Mouse (Mus musculus) kidney, postnatal 10 days (tissue): ENCODE results near the gene Ifitm7.
"Not testable (repeated sequence)": the region's sequence is repeated elsewhere in the genome, so short reads cannot be mapped to it uniquely, and the experiment has no call there.

ENCODE experiments used
- DNase-seq: peaks from one replicate; pipeline ENCODE4 v3.0.0; 2021; ENCODE audit warnings: mixed read lengths

The Ifitm7 gene

DNA sequence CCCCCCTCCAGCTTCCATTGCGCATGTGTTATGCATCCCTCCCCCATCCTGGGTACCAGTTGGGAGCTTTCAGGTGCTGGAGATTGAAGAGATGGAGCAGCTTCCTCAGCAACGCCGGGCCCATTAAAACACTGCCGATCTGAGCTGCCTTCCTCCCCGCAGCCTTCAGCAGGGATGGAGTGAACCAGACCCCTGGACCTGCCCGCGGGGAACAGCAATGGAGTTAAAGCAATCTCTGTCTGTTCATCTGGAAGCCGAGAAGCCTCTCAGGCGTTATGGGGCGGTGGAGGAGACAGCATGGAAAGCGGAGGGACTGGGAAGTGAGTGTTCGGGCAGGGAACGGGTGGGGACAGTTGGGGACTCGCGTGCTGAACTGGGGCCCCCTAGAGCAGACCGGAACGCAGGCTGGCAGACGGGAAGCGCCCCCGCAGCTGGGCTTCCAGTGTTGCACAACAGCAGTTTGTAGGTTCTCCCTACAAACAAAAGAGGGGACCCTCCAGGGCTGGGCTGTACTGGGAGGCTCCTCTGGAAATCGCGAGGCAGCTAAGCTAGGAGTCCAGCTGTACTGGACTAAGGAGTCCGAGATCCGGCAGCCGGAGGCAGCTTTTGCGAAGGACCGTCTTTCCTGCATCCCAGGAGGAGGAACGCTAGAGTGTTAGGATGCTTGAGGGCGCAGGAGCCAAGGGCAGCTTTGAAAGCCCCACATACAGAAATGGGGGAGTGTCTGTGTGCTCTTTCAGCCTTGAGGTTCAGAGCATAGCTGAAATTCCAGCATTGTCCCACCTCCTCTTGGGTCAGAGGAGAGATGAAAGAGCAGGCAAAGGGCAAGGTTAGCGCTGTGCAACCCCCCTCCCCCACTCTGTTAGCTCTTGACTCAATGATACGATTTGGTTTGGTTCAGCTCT lies at the start of gene Ifitm7, which contains the start of gene 2900011O08Rik:
Ifitm7 (minus strand) TSS at position 315 of the 905 bp plus-strand sequence.
2900011O08Rik (plus strand) TSS at position 31 of the 905 bp plus-strand sequence.
- peak; percentile 10 for DNase-seq

DNA sequence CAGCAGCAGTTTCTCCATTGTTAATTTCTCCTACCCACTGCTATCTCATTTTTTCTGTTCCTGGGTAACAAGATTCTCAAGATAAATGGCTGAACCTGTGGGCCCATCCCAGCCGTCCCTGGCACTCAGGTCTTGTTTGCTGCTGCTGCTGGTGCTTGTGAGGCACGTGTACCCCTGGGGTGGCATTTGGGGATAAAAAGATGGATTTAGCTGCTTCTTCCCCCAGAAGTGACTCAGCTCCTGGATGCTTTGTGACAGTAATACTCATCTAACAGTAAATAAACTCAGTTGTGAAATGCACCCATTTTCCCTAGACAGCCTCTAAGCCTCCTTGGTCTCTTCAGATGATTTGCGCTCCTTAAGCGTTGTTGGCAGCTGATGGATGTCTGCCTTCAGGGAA lies 46.4 kb upstream of the Ifitm7 start:
- DNase-seq, result no peak

- DNase-seq, result no peak
Observed at GRCm38 (mm10) chr16:14030650-14031049, 44.0 kb upstream of the Ifitm7 start.

DNA sequence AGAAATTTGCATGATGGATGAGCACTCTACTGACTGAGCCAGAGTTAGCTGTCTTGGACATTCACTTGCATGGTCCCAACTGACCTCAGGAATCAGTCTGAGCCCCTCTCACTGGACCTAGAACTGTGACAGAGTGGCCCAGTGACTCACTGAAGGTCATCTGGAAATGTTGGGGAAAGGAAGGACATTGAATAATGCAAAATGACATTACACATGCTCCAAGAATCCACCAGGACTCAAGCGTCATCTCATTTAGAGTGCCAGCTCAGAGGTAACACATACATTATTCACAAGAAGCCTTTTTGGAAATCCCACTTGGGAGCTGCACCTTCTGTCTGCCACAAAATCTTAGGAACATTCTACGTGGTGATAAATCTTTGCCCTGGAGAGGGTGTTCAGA lies 43.2 kb upstream of the Ifitm7 start:
- DNase-seq, result no peak

DNA sequence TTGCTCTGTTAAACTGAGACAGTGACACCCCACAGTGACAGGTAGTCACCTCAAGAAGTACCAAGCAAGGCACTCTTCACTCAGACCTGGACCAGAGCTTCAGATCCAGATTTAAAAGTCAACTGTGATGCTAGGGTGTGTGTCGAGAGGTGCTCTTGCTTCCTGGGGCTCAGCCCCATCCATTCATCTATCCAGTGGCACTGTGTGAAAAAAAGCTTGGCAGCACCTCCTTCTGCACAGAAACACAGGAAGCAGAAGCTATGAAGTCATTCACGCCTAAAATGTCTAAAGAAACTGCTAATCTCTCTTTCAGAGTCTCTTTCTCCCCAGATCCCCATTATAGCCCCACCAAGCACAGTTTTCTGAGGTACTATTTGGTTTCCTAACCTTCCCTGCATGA lies 42.4 kb upstream of the Ifitm7 start:
- DNase-seq, result no peak

- no peak for DNase-seq
Observed at GRCm38 (mm10) chr16:14025091-14025990, 38.7 kb upstream of the Ifitm7 start.

DNA sequence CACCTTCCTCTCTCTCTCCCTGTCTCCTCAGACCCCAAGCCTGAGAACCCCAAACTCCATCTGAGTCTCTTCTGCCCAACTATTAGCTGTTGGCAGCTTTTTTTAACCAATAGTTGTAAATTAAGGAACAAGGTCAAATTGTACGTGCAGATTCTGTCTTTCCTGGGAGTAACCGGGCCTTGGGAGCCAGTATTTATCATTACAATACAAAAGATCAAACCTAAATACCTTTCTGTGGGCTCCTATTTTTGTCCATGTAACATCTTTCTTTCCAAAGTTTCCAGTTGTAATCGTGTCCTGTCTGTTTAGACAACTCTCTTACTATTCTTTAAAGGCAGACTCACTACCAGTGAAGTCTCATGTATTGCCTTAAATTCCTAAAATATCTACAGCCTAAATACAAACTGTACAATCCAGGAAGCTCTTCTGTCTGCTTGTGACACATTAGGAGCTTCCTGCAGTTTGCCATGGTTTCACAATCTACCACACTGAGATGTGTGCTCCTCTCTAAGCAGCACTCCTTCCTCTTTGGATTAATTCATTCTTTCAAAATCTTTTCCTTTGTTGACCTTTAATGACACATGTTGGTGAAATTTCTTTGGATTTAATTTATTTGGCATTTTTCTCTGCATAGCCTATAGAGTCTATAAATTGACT lies 34.6 kb upstream of the Ifitm7 start:
- DNase-seq, result no peak

- DNase-seq, result no peak
Observed at GRCm38 (mm10) chr16:14017306-14017705, 30.6 kb upstream of the Ifitm7 start.

DNA sequence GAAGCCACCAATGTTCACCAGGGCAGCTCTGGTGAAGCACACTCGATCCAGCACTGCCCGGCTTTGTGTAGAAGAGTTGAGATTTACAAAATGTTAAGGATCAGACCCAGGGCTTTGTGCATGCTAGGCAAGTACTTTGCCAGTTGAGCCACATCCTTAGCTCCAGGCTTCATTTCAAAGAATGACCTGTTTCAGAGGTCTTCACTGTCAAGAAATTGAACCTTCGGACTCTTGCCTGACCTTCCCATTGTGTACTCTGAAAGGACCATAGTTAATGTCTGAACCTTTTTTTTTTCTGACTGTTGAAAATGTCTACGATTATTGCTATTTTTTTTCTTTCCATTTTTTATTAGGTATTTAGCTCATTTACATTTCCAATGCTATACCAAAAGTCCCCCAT lies 23.3 kb upstream of the Ifitm7 start:
- DNase-seq, result no peak

- no peak for DNase-seq
Observed at GRCm38 (mm10) chr16:14008708-14009107, 22.0 kb upstream of the Ifitm7 start.

DNA sequence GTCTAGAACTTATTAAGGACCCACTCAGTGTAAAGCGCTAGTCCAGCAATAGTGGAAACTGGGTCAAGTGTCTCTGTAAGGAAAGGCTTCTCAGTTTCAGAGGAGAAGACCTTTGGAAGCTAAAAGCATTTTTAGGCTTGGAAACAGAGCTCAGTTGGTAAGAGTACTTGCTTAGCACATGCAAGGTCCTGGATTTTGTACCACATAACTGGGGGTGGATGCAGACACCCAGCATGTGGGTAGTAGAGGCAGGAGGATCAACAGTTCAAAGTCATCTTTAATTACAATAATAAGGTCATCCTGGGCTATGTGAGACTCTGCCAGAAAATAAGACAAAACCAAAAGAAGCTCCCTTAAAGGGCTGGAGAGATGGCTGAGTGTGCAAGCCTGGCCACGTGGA lies 21.4 kb upstream of the Ifitm7 start:
- no peak for DNase-seq

DNA sequence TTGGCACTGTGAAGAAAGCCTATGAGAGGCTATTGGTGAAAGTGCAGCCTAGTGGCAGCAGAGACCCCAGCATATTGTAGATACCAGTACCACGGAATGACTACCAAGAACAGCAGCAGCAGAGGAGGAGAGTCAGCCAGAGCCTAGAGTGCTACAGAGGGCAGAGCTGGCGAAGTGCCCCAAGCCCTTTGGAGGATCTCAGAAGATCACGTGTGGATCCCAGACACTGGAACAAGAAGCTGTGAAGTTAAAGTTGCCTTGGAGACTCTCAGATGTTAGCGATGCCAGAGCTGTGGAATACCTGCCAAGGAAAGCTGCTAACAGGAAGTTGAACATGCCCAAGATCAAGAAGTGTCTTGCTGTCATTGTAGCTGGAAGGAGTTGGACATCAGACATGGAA lies 18.6 kb upstream of the Ifitm7 start:
- DNase-seq, result peak; percentile 51

DNA sequence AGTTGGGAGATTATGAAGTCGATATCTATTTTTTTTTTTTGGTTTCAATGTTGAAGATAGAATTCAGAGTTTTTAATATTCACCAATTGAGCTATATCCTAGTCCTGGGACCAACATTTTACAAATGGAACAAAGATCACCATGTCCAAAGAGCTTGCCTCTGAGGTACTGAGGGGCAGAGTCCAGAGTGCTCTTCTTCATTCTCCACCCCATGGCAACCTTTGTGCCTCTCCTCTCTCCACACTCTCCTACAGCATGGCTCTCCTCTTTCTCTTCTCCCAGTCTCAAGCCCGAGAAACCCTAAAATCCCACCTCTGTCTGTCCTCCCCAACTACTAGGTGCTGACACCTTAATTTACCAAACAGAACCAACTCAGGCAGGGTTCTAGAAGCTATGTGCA lies 18.0 kb upstream of the Ifitm7 start:
- DNase-seq, result no peak

DNA sequence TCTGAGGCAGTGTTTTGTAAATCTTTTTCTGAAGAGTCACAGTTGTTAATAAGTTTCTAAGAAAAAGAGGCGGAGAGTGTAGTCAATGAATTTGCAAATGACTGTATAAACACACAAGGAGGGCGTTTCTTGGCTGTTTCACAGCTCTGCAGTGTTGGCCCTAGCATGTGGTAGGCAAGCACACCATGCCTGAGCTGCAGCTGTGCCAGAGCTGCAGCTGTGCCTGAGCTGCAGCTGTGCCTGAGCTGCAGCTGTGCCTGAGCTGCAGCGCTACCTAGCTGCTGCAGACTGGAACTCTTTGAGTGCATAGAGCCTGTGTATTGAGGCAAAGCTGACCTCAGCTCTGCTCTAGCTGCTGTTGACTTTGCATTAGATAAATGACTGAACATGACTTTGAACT lies 17.5 kb upstream of the Ifitm7 start:
- DNase-seq, result peak; percentile 50

DNA sequence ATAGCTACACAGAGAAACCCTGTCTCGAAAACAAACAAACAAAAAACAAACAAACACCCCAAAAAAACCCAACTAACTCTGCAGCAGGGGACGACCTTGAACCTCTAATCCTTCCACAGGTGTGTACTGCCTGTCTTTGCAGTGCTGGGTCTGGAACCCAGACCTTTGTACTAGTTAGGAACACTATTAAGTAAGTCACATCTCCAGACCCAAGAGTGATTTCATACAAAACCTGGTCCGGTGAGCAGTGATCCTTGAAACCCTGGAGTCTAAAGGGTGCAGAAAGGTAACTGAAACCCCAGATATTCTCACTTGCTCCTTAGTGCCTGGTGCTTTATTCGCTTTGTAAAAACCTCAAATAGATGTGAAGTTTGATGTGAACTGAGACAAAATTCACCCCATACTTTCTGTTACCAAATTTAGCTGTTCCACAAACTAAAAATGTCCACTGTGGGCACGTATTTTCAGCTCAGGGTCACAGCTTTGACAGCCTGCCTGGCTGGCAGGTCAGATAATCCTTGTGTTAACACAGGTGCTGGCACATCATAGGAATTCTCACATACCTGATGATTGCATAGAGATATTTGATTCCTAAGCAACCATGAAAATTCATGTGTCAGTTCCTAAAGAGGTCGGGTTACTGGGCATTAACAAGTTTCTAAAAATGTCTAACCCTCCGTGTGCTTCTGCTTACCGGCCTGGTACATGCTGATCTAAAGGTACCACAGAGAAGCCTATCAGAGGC lies 16.9 kb upstream of the Ifitm7 start:
- DNase-seq, result peak; percentile 9

GRCm38 (mm10) chr16:13994502-13994901 lies 7.8 kb upstream of the Ifitm7 start:
- DNase-seq, result no peak

GRCm38 (mm10) chr16:13994076-13994475 lies 7.4 kb upstream of the Ifitm7 start:
- DNase-seq, result no peak

DNA sequence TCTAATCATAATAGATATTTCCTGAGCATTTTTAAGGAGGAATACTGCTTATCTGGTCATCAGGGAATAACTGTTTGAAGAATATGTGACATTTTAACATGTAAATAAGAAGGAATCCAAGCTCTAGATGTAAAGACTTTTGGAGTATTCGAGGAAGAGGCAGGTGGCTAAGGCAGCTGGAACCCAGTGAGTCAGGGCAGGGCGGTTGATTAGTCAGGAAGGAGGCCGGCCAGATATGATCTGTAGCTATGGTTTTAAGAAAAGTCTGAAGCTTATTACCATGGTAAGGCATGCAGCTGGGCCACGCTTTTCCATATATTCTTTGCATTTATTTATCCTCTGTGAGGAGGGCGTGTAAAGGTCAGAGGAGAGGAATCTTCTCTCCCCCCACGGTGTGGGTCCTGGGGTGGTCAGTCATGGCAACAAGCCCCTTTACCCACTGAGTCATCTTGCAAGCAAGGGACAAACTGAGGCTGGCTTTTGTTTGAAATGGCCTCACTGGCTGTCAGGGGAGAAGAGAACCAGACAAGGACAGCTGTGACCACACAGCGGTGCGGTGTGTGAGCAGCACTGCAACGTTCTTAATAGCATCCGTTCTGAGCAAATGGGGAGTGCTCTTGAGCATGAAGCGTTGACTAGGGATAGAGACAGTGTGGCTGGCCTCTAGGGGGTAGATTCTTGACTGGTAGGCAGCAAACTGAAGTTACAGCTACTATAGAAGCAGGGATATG lies 6.0 kb upstream of the Ifitm7 start:
- DNase-seq, result no peak

DNA sequence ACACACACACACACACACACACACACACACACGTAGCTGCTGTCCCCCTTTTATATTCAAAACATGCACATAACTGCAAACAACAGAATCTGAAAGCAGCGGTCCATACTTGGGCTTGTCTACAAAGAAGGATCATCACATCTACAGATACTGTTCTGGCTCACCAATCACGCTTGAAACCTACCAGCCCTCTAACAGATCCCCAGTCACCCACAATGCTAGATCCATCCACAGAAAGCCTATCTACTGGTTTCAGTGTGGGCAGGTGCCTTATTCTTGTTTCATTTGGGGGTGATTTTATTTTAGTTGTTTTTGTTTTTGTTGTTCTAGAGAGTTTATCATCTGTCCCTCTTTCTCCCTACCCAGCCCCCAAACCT lies 503 bp downstream of the Ifitm7 start:
- DNase-seq, result no peak

- DNase-seq, result no peak
Observed at GRCm38 (mm10) chr16:13983161-13983560, 3.5 kb downstream of the Ifitm7 start.

DNA sequence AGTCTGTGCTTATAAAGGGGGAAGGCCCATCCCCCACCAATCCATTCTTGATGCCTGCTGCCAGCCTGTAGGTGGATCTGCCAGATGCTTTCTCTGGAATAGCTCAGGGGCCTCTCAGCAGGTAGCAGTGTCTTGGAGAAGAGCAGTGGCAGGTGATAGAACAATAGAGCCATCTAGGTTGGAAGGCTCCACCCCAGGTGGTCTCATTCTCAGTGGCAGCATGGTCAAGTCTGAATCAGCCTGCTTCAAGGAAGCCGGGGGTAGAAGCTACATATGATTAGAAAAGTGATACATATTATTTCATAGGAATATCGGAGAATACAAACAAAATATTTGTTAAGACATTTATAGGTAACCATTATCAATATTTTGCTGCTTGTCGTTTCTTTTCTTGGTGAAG lies 5.0 kb downstream of the Ifitm7 start:
- not testable (repeated sequence) for DNase-seq

DNA sequence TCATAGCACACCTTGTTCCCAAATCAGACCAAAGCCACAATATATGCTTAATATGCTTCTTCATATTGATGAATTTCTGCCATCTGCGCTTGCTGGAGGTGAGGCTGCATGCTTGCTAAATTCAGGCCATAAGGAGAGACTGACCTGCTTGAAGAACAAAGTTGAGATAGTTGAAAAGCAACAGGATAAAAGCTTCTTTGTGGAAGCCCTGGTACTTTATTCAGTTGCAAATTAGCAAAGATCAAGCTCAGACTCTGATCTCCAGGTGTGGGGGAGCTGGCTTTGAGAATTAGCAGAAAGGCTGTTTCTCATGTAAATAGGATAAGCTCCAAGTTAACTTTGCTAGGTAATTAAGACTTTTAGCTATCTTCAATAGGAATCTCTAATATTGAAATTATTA lies 9.7 kb downstream of the Ifitm7 start:
- not testable (repeated sequence) for DNase-seq
